Mouse (Mus musculus) gastrocnemius, adult 18-20 months (tissue): Measurements from ENCODE around the gene Gm2056. TPM values are rescaled to one million over a fixed set of nuclear protein-coding genes. Genes with fewer than 3 reads are reported as not detected.
"Not testable (repeated sequence)": the region's sequence is repeated elsewhere in the genome, so short reads cannot be mapped to it uniquely, and the experiment has no call there.

Experiments used
- DNase-seq: peaks from one replicate; pipeline ENCODE4 v3.0.0; 2021; ENCODE audit warnings: low spot score
- long read RNA-seq, 2 experiments: library from polyadenylated mRNA; stranded (forward); transcript quantifications; one replicate each; pipeline ENCODE4 v2.0.0; 2021
- total RNA-seq, 2 experiments: library from RNA; stranded (reverse); gene quantifications; 2 replicates each; pipeline ENCODE4 v1.2.3; 2021

Gene Gm2056
- total RNA-seq, result not detected
- long read RNA-seq, experiment 1, result 0 reads
- long read RNA-seq, experiment 2, result 0 reads

DNA sequence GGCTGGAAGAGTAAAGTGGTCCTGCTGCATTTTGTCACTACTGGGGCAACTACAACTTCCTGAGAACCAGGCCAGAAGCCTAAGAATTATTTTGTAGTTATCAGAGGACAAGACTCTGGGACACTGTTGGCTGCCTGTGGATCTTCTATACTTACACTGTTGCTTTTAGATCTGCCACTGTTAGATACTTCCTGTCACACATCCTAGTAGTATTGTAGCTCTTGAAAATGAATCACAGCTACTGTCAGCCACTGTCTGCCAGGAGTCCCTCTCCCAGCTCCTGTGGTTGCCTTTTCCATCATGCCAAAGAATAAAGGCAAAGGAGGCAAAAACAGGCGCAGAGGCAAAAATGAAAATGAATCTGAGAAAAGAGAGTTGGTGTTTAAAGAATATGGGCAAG lies at the start of gene Gm2056:
Gene Gm2056 (plus strand): TSS at position 301 of the 400 bp plus-strand sequence.
- not testable (repeated sequence) for DNase-seq

GRCm38 (mm10) chr12:87984000-87984399 lies 42.8 kb upstream of the Gm2056 start:
- not testable (repeated sequence) for DNase-seq

GRCm38 (mm10) chr12:88004118-88004517 lies 22.7 kb upstream of the Gm2056 start:
- DNase-seq, result not testable (repeated sequence)

- not testable (repeated sequence) for DNase-seq
Observed at GRCm38 (mm10) chr12:88011548-88011947, 15.3 kb upstream of the Gm2056 start, which contains the start of gene Gm2075. Gene Gm2075 (plus strand): TSS chr12:88011848.

DNA sequence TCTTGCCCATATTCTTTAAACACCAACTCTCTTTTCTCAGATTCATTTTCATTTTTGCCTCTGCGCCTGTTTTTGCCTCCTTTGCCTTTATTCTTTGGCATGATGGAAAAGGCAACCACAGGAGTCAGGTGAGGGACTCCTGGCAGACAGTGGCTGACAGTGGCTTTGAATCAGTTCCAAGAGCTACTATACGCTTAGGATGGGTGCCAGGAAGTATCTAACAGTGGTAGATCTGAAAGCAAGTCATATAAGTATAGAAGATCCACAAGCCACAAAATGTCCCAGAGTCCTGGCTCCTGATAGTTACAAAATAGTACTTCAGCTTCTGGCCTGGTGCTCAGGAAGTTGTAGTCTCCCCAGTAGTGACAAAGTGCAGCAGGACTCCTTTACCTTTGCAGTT lies 8.1 kb upstream of the Gm2056 start, which contains the start of gene Gm6803:
Gene Gm6803 (minus strand): TSS at position 101 of the 400 bp plus-strand sequence.
- DNase-seq, result not testable (repeated sequence)

DNA sequence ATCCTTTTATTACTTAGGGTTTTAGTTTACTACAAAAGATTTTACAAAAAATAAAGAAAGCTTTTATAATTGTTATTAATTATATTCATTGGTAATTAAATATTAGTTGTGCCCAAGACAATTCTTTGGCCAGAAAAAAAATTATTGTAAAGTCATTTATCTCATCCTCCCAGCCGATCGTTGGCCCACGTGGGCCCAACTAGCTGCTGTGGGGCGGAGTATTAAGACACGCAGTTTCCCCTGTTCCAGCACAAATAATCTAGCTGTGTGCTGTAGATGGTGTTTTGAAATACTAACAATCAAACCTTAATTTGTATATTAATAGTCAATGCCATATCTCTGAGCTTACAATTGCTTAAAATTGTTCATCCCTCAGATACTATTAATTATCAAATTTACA lies 5.4 kb downstream of the Gm2056 start:
- DNase-seq, result not testable (repeated sequence)

DNA sequence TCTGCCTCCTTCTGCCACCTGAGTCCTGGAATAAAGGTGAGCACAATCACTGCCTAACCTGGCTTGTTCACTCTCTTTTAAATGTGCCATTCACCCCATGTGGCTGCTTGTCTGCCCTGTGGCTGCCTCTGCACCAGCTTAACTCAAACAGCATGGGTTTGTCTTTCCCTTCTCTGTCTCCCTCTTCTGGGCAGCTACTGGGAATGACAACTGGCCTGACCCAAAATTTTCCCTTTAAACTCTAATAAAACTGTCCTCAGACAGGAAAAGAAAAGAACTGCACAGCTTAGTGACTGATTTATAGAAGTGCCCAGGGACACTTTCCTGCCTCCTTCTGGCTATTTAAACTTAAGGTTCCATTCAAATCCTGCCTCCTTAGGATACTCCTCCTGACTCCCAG lies 12.3 kb downstream of the Gm2056 start:
- DNase-seq, result not testable (repeated sequence)

GRCm38 (mm10) chr12:88039703-88040102 lies 12.9 kb downstream of the Gm2056 start:
- DNase-seq, result not testable (repeated sequence)

- not testable (repeated sequence) for DNase-seq
Observed at GRCm38 (mm10) chr12:88045226-88045625, 18.4 kb downstream of the Gm2056 start.

Other genes with a start within 250 kb of the Gm2056 start
- not detected for gene Gm21936, start 231.5 kb upstream of the Gm2056 start, total RNA-seq
- not detected for gene BB287469, start 210.4 kb upstream of the Gm2056 start, total RNA-seq
- not detected for gene Gm2001, start 184.7 kb upstream of the Gm2056 start, total RNA-seq
- not detected for gene Gm2016, start 152.9 kb upstream of the Gm2056 start, total RNA-seq
- gene Gm2022, start 131.6 kb upstream of the Gm2056 start, total RNA-seq, result not detected
- not detected for gene Gm2035, start 107.1 kb upstream of the Gm2056 start, total RNA-seq
- not detected for gene Gm2042, start 72.9 kb upstream of the Gm2056 start, total RNA-seq
- gene Gm2075, start 15.2 kb upstream of the Gm2056 start, total RNA-seq, result not detected
- gene Gm6803, start 8.2 kb upstream of the Gm2056 start, total RNA-seq, result not detected
- not detected for gene Gm16368, start 56.7 kb downstream of the Gm2056 start, total RNA-seq
- not detected for gene Gm10436, start 155.1 kb downstream of the Gm2056 start, total RNA-seq
- gene Gm8332, start 223.1 kb downstream of the Gm2056 start, total RNA-seq, result not detected
- gene Gm5662, start 247.5 kb downstream of the Gm2056 start, total RNA-seq, result not detected